ENCODE assay signal across 9 mouse cellular contexts in the genomic region with DNA sequence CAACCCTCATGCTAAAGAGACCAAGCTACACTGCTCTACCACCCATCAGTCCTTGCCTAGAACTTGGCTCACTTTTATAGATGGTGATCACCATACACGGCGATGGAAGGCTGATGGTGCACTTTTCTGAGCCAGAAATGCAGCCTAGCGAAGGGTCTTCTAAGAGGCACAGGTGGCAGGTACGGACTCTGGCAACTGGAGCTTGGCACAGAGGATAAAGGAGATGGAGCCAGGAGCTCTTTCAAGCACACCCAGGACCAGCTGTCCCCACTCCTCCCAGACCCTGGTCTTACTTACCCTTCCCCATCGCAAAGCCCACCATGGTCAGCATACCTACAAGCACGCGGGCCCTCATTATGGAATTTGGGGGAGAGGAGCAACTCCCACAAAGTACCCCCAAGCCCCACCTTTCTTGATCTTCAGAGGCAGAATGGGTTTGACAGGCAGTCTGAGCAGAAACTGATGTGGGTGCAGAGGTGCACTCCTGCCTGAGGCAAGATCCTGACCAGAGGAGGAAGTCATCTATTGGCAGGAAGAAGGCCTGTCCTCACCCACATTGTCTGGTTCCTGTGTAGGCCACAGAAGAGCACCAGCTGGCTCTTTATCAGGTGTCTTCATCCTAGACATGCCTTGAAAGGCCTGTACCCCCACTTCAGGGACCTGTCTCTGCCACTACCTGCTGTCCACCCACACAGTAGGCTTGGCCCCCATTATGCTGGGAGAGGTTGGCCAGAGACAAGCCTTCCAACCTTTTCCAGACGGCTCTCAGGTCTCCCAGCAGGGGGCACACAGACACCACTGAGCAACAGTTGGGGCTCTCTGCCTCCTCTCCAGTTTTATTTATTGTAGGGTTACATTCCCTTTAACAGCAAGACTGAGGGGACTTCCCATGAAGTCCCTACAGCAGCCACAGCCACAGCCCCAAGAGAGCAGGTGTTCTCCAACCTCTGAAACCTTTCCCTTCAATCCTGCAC. TPM values are rescaled to one million over a fixed set of nuclear protein-coding genes. Genes with fewer than 3 reads are reported as not detected.
A peak's percentile ranks its signal among the peaks of the same experiment; 100 is the strongest.
DNase-seq lines count a peak whose midpoint lies in the region; ATAC-seq and TF ChIP-seq lines count a peak whose summit lies in the region.
"Had no signal": no experiment of that assay in that cellular context is flagged by ENCODE, and none has a peak within 500 bp of the region (broad histone marks: within the 10 kb centered on the region; RNA-seq: fewer than 3 reads in every experiment).

A gene (minus strand): TSS at position 383 of the 974 bp plus-strand sequence.

- ATAC-seq in forebrain, embryonic 11.5 days (replicated peaks; ENCODE audit: low FRiP score) = no peak

- DNase-seq in adrenal gland, postnatal 36 days = peak; percentile 18 to 61
- DNase-seq in adrenal gland, adult 18-20 months (ENCODE audit: low spot score in 2 of 2) = no peak
- no peak for DNase-seq in lung, adult 2 months
- no peak for DNase-seq in lung, adult 18-20 months
- no peak for DNase-seq in liver, adult 2 months (ENCODE audit: extremely low read depth, low read depth, low spot score)
- peak; percentile 71 for DNase-seq in testis, postnatal 10 days (ENCODE audit: low spot score)
- DNase-seq in forebrain, embryonic 11.5 days (ENCODE audit: low spot score) = no peak
- DNase-seq in kidney, adult 8-10 months = no peak

- TF ChIP-seq POLR2A in lung, adult 2 months (IDR thresholded peaks at IDR 0.05; ENCODE audit: borderline replicate concordance, extremely low read depth, low read depth, low read length) = no peak
- no peak for TF ChIP-seq POLR2A in liver, adult 2 months (IDR thresholded peaks at IDR 0.05; ENCODE audit: extremely low read depth, insufficient read depth, low read length)

- H3K27ac ChIP-seq in liver, adult 2 months (replicated peaks; ENCODE audit: insufficient read depth, low read depth, low read length) = no peak within 1 kb of the TSS
- no peak within 1 kb of the TSS for H3K27ac ChIP-seq in forebrain, embryonic 11.5 days (ENCODE audit: low read depth, low read length)

- no peak within 1 kb of the TSS for H3K4me3 ChIP-seq in lung, adult 2 months (replicated peaks; ENCODE audit: extremely low read depth, low read depth, low read length)
- H3K4me3 ChIP-seq in liver, adult 2 months (ENCODE audit: insufficient read depth, low read depth, low read length) = no peak within 1 kb of the TSS
- no peak within 1 kb of the TSS for H3K4me3 ChIP-seq in forebrain, embryonic 11.5 days (ENCODE audit: low read depth, low read length)
- H3K4me3 ChIP-seq: erythroblast, embryonic 14.5 days had no signal

- H3K9ac ChIP-seq in liver, adult 2 months (ENCODE audit: low read depth, low read length) = no peak within 1 kb of the TSS
- no peak within 1 kb of the TSS for H3K9ac ChIP-seq in forebrain, embryonic 11.5 days (ENCODE audit: low read length)

- TF ChIP-seq CTCF in lung, adult 2 months (IDR thresholded peaks at IDR 0.05; ENCODE audit: insufficient read depth, low read length) = peak; percentile 44
- peak; percentile 65 for TF ChIP-seq CTCF in liver, adult 2 months (IDR thresholded peaks at IDR 0.05; ENCODE audit: low read depth, low read length)

- H3K4me1 ChIP-seq in lung, adult 2 months (ENCODE audit: control insufficient read depth, insufficient read depth, low read length) = peaks cover 3% of the 10 kb centered on the region; the same call in 1 of the 2 replicates
- H3K4me1 ChIP-seq in liver, adult 2 months (ENCODE audit: control insufficient read depth, insufficient read depth, low read length) = peaks cover 7% of the 10 kb centered on the region
- H3K4me1 ChIP-seq in forebrain, embryonic 11.5 days (replicated peaks; ENCODE audit: control insufficient read depth, insufficient read depth, low read length) = peaks cover 3% of the 10 kb centered on the region; the same call in 1 of the 2 replicates

- H3K9me3 ChIP-seq in forebrain, embryonic 11.5 days (ENCODE audit: control insufficient read depth, low read length) = no peaks in the 10 kb centered on the region

- no peaks in the 10 kb centered on the region for H3K27me3 ChIP-seq in liver, adult 2 months (ENCODE audit: control insufficient read depth, insufficient read depth, low read length)
- H3K27me3 ChIP-seq in forebrain, embryonic 11.5 days (ENCODE audit: control insufficient read depth, insufficient read depth, low read length) = no peaks in the 10 kb centered on the region

- H3K36me3 ChIP-seq in liver, adult 2 months (ENCODE audit: control insufficient read depth, insufficient read depth, low read length) = peaks cover 25% of the 10 kb centered on the region; the same call in 1 of the 2 replicates
- peaks cover 16% of the 10 kb centered on the region; the same call in 1 of the 2 replicates for H3K36me3 ChIP-seq in forebrain, embryonic 11.5 days (ENCODE audit: control insufficient read depth, insufficient read depth, low read length)

- H3K79me2 ChIP-seq in liver, adult 2 months (ENCODE audit: control insufficient read depth, insufficient read depth, low read length) = peaks cover 2% of the 10 kb centered on the region

- 81% methylated on average over 8 of the region's 8 CpGs for WGBS in lung, adult 2 months
- 88% methylated on average over 8 of the region's 8 CpGs for WGBS in liver, adult 2 months
- WGBS in forebrain, embryonic 11.5 days = 92% methylated on average over 8 of the region's 8 CpGs

- H3K4me2 ChIP-seq in forebrain, embryonic 11.5 days (ENCODE audit: low read depth, low read length, severe bottlenecking) = no peak within 1 kb of the TSS

RNA-seq across cellular contexts. Expression of the gene that starts here (rescaled TPM):
- under 1 TPM; 0.26 to 0.43 TPM for total RNA-seq in adrenal gland, postnatal 36 days (2021)
- under 1 TPM; 0.33 to 0.67 TPM for total RNA-seq in adrenal gland, adult 18-20 months (2021)
- 1.4 and 2.0 TPM in 2 replicates for polyA plus RNA-seq in lung, adult 2 months (2012; rRNA removed)
- total RNA-seq in liver, adult 2 months (2014; rRNA removed) = 0.40 and 0.46 TPM in 2 replicates
- polyA plus RNA-seq in liver, adult 2 months (2012; rRNA removed) = 0.26 and 0.62 TPM in 2 replicates
- 1.4 and 1.9 TPM in 2 replicates for polyA plus RNA-seq in forebrain, embryonic 11.5 days (2014; fragmentation: Nextera tagmentation; extraction: Ambion mirVana)

Comparison
In these comparisons a context has a peak if more than half of its experiments do, and no peak if none do; other contexts are left out.
1. Peak in DNase-seq in adrenal gland, postnatal 36 days; RNA of the gene not detected or under 1 TPM.